Mouse (Mus musculus): ENCODE results near the gene Pald1. TPM values are rescaled to one million over a fixed set of nuclear protein-coding genes. Genes with fewer than 3 reads are reported as not detected.

The Pald1 gene
- polyA plus RNA-seq, 1 experiment = 0.06 TPM

GRCm38 (mm10) chr10:61355611-61356010 is 27.7 kb downstream of the Pald1 start:
- no peaks in the 10 kb centered on the region for H3K4me1 ChIP-seq (ENCODE audit: control insufficient read depth)
- no peaks in the 10 kb centered on the region for H3K27me3 ChIP-seq (ENCODE audit: control insufficient read depth)
- no peak for TF ChIP-seq GATA1 (IDR thresholded peaks at IDR 0.05; ENCODE audit: low read length)
- TF ChIP-seq TAL1 (IDR thresholded peaks at IDR 0.05; ENCODE audit: low read length) = no peak
- H3K9me3 ChIP-seq (ENCODE audit: control insufficient read depth, low read length) = peaks cover 2% of the 10 kb centered on the region
- no peaks in the 10 kb centered on the region; the same call in 1 of the 2 replicates for H3K36me3 ChIP-seq (ENCODE audit: control insufficient read depth)
- no peak overlapping the region for H3K4me3 ChIP-seq (replicated peaks)

DNA sequence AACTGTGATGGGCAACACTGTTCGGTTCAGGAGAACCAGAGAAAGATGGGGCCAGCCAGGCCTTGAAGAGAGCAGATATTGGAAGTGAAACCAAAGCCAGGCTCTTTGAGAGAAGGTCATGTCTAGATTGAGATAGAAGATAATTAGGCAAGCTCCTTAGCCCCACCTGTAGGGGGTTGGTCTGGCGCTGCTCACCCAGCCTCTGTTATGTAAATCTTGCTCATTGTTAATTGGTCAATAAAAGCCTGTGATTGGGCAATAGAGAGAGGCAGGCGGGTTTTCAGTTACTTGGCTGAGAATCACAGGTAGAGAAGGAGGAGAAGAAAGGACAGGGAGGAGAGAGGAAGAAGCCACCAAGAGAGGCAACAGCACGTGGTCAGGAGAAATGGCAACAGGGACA is 32.1 kb downstream of the Pald1 start:
- Histone ChIP-seq H3K4me3 (replicated peaks) (no peak overlapping the region), H3K4me1 (ENCODE audit: control insufficient read depth) (no peaks in the 10 kb centered on the region), H3K27me3 (ENCODE audit: control insufficient read depth) (no peaks in the 10 kb centered on the region), H3K36me3 (ENCODE audit: control insufficient read depth) (peaks cover 13% of the 10 kb centered on the region; the same call in 1 of the 2 replicates), H3K9me3 (ENCODE audit: control insufficient read depth, low read length) (peaks cover 8% of the 10 kb centered on the region; the same call in 1 of the 2 replicates)
- TF ChIP-seq GATA1 (IDR thresholded peaks at IDR 0.05; ENCODE audit: low read length) = no peak
- TF ChIP-seq TAL1 (IDR thresholded peaks at IDR 0.05; ENCODE audit: low read length) = no peak

DNA sequence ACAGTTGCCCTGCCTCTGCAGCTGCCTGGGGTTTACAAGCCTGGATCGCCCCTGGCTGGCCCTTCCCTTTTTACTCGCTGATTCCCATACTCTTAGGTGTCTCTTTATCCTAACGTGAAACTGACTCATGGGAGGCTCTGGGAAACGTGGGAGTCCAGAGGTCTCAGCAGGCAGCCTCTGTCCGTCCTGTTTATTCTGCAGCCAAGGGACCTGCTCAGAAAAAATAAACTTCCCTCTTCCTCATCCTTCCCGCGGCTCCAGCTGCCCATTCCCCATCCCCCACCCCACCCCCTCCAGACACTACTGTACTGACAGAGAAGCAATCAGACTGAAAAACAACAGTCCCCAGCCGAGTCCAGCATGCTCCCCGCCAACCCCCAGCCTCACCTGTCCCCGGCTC is 37.0 kb downstream of the Pald1 start:
- peaks cover 17% of the 10 kb centered on the region; the same call in 1 of the 2 replicates for H3K36me3 ChIP-seq (ENCODE audit: control insufficient read depth)
- H3K4me3 ChIP-seq (replicated peaks) = no peak overlapping the region
- TF ChIP-seq GATA1 (IDR thresholded peaks at IDR 0.05; ENCODE audit: low read length) = no peak
- no peak for TF ChIP-seq TAL1 (IDR thresholded peaks at IDR 0.05; ENCODE audit: low read length)
- no peaks in the 10 kb centered on the region for H3K4me1 ChIP-seq (ENCODE audit: control insufficient read depth)
- H3K9me3 ChIP-seq (ENCODE audit: control insufficient read depth, low read length) = peaks cover 8% of the 10 kb centered on the region; the same call in 1 of the 2 replicates
- no peaks in the 10 kb centered on the region for H3K27me3 ChIP-seq (ENCODE audit: control insufficient read depth)

DNA sequence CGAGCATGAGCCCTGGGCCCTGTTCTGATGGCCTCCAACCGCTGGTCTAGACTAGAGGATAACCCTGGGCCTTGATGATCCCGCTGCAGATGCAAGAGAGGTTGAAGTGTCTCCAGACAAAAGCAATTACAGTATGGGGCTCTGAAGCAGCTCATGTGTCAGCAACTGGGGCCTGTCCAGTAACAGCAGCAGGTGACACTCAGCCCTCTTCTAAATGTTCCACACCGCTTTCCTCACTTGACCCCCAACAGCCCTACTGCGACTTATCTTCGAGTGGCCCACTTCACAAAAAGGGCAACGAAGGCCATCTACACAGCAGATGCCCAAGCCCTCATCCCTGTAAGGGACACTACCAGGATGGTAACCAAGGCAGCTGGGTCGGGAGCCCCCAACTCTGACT is 38.2 kb downstream of the Pald1 start:
- TF ChIP-seq GATA1 (IDR thresholded peaks at IDR 0.05; ENCODE audit: low read length) = no peak
- TF ChIP-seq TAL1 (IDR thresholded peaks at IDR 0.05; ENCODE audit: low read length) = no peak
- Histone ChIP-seq H3K36me3 (ENCODE audit: control insufficient read depth) (peaks cover 16% of the 10 kb centered on the region; the same call in 1 of the 2 replicates), H3K9me3 (ENCODE audit: control insufficient read depth, low read length) (peaks cover 8% of the 10 kb centered on the region; the same call in 1 of the 2 replicates), H3K27me3 (ENCODE audit: control insufficient read depth) (no peaks in the 10 kb centered on the region), H3K4me3 (replicated peaks) (no peak overlapping the region), H3K4me1 (ENCODE audit: control insufficient read depth) (no peaks in the 10 kb centered on the region)

- no peak overlapping the region for H3K4me3 ChIP-seq (replicated peaks)
- no peaks in the 10 kb centered on the region for H3K4me1 ChIP-seq (ENCODE audit: control insufficient read depth)
- TF ChIP-seq GATA1 (IDR thresholded peaks at IDR 0.05; ENCODE audit: low read length) (no peak), TAL1 (IDR thresholded peaks at IDR 0.05; ENCODE audit: low read length) (no peak)
- H3K27me3 ChIP-seq (ENCODE audit: control insufficient read depth) = no peaks in the 10 kb centered on the region
- no peaks in the 10 kb centered on the region for H3K9me3 ChIP-seq (ENCODE audit: control insufficient read depth, low read length)
- peaks cover 6% of the 10 kb centered on the region; the same call in 1 of the 2 replicates for H3K36me3 ChIP-seq (ENCODE audit: control insufficient read depth)
Observed at GRCm38 (mm10) chr10:61343950-61344349, 39.4 kb downstream of the Pald1 start.

GRCm38 (mm10) chr10:61342750-61343149 is 40.6 kb downstream of the Pald1 start:
- Histone ChIP-seq H3K9me3 (ENCODE audit: control insufficient read depth, low read length) (no peaks in the 10 kb centered on the region), H3K4me3 (replicated peaks) (no peak overlapping the region), H3K27me3 (ENCODE audit: control insufficient read depth) (no peaks in the 10 kb centered on the region), H3K4me1 (ENCODE audit: control insufficient read depth) (no peaks in the 10 kb centered on the region), H3K36me3 (ENCODE audit: control insufficient read depth) (peaks cover 4% of the 10 kb centered on the region; the same call in 1 of the 2 replicates)
- TF ChIP-seq GATA1 (IDR thresholded peaks at IDR 0.05; ENCODE audit: low read length) = no peak
- no peak for TF ChIP-seq TAL1 (IDR thresholded peaks at IDR 0.05; ENCODE audit: low read length)

GRCm38 (mm10) chr10:61341557-61341956 is 41.8 kb downstream of the Pald1 start:
- Histone ChIP-seq H3K9me3 (ENCODE audit: control insufficient read depth, low read length) (no peaks in the 10 kb centered on the region), H3K27me3 (ENCODE audit: control insufficient read depth) (no peaks in the 10 kb centered on the region), H3K36me3 (ENCODE audit: control insufficient read depth) (peaks cover 4% of the 10 kb centered on the region; the same call in 1 of the 2 replicates), H3K4me3 (replicated peaks) (no peak overlapping the region), H3K4me1 (ENCODE audit: control insufficient read depth) (no peaks in the 10 kb centered on the region)
- TF ChIP-seq TAL1 (IDR thresholded peaks at IDR 0.05; ENCODE audit: low read length) (no peak), GATA1 (IDR thresholded peaks at IDR 0.05; ENCODE audit: low read length) (no peak)

GRCm38 (mm10) chr10:61341045-61341444 is 42.3 kb downstream of the Pald1 start:
- H3K36me3 ChIP-seq (ENCODE audit: control insufficient read depth) = peaks cover 4% of the 10 kb centered on the region; the same call in 1 of the 2 replicates
- no peak overlapping the region for H3K4me3 ChIP-seq (replicated peaks)
- no peaks in the 10 kb centered on the region for H3K9me3 ChIP-seq (ENCODE audit: control insufficient read depth, low read length)
- no peaks in the 10 kb centered on the region for H3K27me3 ChIP-seq (ENCODE audit: control insufficient read depth)
- TF ChIP-seq TAL1 (IDR thresholded peaks at IDR 0.05; ENCODE audit: low read length) (no peak), GATA1 (IDR thresholded peaks at IDR 0.05; ENCODE audit: low read length) (no peak)
- no peaks in the 10 kb centered on the region for H3K4me1 ChIP-seq (ENCODE audit: control insufficient read depth)

DNA sequence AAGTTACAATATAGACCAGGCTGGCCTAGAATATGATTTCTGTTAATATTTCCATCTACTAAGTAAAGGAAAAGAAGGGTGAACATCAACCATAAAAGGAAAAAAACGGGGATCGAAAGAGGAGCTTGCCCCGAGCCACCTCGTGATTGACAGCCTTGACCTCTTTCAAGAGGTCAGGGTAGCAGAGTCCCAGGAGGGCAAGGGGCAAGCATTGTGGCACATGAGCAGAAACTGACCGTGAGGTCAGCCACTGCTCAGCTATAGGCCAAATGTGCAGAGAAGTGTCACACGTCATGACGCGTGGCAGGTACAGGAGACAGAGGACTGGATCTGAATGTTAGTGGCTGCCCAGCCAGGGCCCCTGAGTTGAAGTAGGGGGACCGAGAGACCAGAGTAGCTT is 43.1 kb downstream of the Pald1 start:
- Histone ChIP-seq H3K36me3 (ENCODE audit: control insufficient read depth) (peaks cover 4% of the 10 kb centered on the region; the same call in 1 of the 2 replicates), H3K9me3 (ENCODE audit: control insufficient read depth, low read length) (no peaks in the 10 kb centered on the region), H3K4me1 (ENCODE audit: control insufficient read depth) (no peaks in the 10 kb centered on the region), H3K27me3 (ENCODE audit: control insufficient read depth) (no peaks in the 10 kb centered on the region), H3K4me3 (replicated peaks) (no peak overlapping the region)
- TF ChIP-seq TAL1 (IDR thresholded peaks at IDR 0.05; ENCODE audit: low read length) (no peak), GATA1 (IDR thresholded peaks at IDR 0.05; ENCODE audit: low read length) (no peak)

GRCm38 (mm10) chr10:61339216-61339615 is 44.1 kb downstream of the Pald1 start:
- Histone ChIP-seq H3K4me3 (replicated peaks) (no peak overlapping the region), H3K27me3 (ENCODE audit: control insufficient read depth) (no peaks in the 10 kb centered on the region), H3K36me3 (ENCODE audit: control insufficient read depth) (peaks cover 4% of the 10 kb centered on the region; the same call in 1 of the 2 replicates), H3K9me3 (ENCODE audit: control insufficient read depth, low read length) (no peaks in the 10 kb centered on the region), H3K4me1 (ENCODE audit: control insufficient read depth) (no peaks in the 10 kb centered on the region)
- TF ChIP-seq GATA1 (IDR thresholded peaks at IDR 0.05; ENCODE audit: low read length) (no peak), TAL1 (IDR thresholded peaks at IDR 0.05; ENCODE audit: low read length) (no peak)
